Mouse (Mus musculus): ENCODE results near the gene Zfp872. TPM values are rescaled to one million over a fixed set of nuclear protein-coding genes. Genes with fewer than 3 reads are reported as not detected.
"Not testable (repeated sequence)": the region's sequence is repeated elsewhere in the genome, so short reads cannot be mapped to it uniquely, and the experiment has no call there.

Zfp872 gene
- polyA plus RNA-seq (2015; fragmentation: Nextera tagmentation; extraction: Ambion mirVana): 0.13 and 0.52 TPM in 2 replicates

- Histone ChIP-seq H3K4me3 (peak within 1 kb of the TSS; percentile 52), H3K4me2 (peak within 1 kb of the TSS; percentile 82), H3K36me3 (no peaks in the 10 kb centered on the region), H3K9me3 (replicated peaks) (0 out of 2 replicates have a peak, but pooled peaks cover 5% of the 10 kb centered on the region), H3K27ac (no peak within 1 kb of the TSS), H3K9ac (peak within 1 kb of the TSS; percentile 48; the same call in 1 of the 2 replicates), H3K27me3 (no peaks in the 10 kb centered on the region), H3K4me1 (replicated peaks) (no peaks in the 10 kb centered on the region; the same call in 1 of the 2 replicates)
- ATAC-seq (replicated peaks; ENCODE audit: insufficient number of reproducible peaks, insufficient read depth, low FRiP score, low read depth): peak; percentile 73
- WGBS: 12% methylated on average over 43 of the region's 43 CpGs
Measured at GRCm38 (mm10) chr9:22188025-22188611, at the start of gene Zfp872. Zfp872 (plus strand) TSS chr9:22188090.

GRCm38 (mm10) chr9:22138480-22138879 lies 49.4 kb upstream of the Zfp872 start:
- no peaks in the 10 kb centered on the region for H3K4me1 ChIP-seq (replicated peaks)
- no peaks in the 10 kb centered on the region for H3K36me3 ChIP-seq
- ATAC-seq (replicated peaks; ENCODE audit: insufficient number of reproducible peaks, insufficient read depth, low FRiP score, low read depth): no peak
- H3K27ac ChIP-seq: no peak overlapping the region
- H3K4me2 ChIP-seq: no peak overlapping the region
- no peak overlapping the region for H3K9ac ChIP-seq
- H3K27me3 ChIP-seq: no peaks in the 10 kb centered on the region
- WGBS: 33% methylated on average over 2 of the region's 2 CpGs
- no peak overlapping the region for H3K4me3 ChIP-seq
- H3K9me3 ChIP-seq (replicated peaks): no peaks in the 10 kb centered on the region

GRCm38 (mm10) chr9:22139746-22140145 lies 48.1 kb upstream of the Zfp872 start:
- Histone ChIP-seq H3K4me3 (no peak overlapping the region), H3K27me3 (no peaks in the 10 kb centered on the region), H3K9me3 (replicated peaks) (no peaks in the 10 kb centered on the region), H3K27ac (no peak overlapping the region), H3K4me1 (replicated peaks) (no peaks in the 10 kb centered on the region), H3K9ac (no peak overlapping the region), H3K36me3 (no peaks in the 10 kb centered on the region), H3K4me2 (no peak overlapping the region)
- WGBS: 79% methylated on average over 5 of the region's 5 CpGs
- no peak for ATAC-seq (replicated peaks; ENCODE audit: insufficient number of reproducible peaks, insufficient read depth, low FRiP score, low read depth)

- H3K4me1 ChIP-seq (replicated peaks): no peaks in the 10 kb centered on the region
- H3K36me3 ChIP-seq: no peaks in the 10 kb centered on the region
- ATAC-seq (replicated peaks; ENCODE audit: insufficient number of reproducible peaks, insufficient read depth, low FRiP score, low read depth): no peak; the same call in 1 of the 2 replicates
- H3K9ac ChIP-seq: no peak overlapping the region
- H3K27ac ChIP-seq: no peak overlapping the region
- H3K27me3 ChIP-seq: no peaks in the 10 kb centered on the region
- no peak overlapping the region for H3K4me2 ChIP-seq
- 48% methylated on average over 17 of the region's 17 CpGs for WGBS
- no peak overlapping the region for H3K4me3 ChIP-seq
- no peaks in the 10 kb centered on the region for H3K9me3 ChIP-seq (replicated peaks)
Measured at GRCm38 (mm10) chr9:22143108-22144037, 44.5 kb upstream of the Zfp872 start.

GRCm38 (mm10) chr9:22144304-22144965 lies 43.5 kb upstream of the Zfp872 start:
- H3K4me1 ChIP-seq (replicated peaks): no peaks in the 10 kb centered on the region
- H3K36me3 ChIP-seq: no peaks in the 10 kb centered on the region
- no peak overlapping the region for H3K9ac ChIP-seq
- H3K4me2 ChIP-seq: no peak overlapping the region
- ATAC-seq (replicated peaks; ENCODE audit: insufficient number of reproducible peaks, insufficient read depth, low FRiP score, low read depth): no peak
- H3K4me3 ChIP-seq: no peak overlapping the region
- H3K9me3 ChIP-seq (replicated peaks): no peaks in the 10 kb centered on the region
- H3K27ac ChIP-seq: no peak overlapping the region
- H3K27me3 ChIP-seq: no peaks in the 10 kb centered on the region
- WGBS: 75% methylated on average over 8 of the region's 8 CpGs

- no peak overlapping the region for H3K4me3 ChIP-seq
- H3K4me2 ChIP-seq: no peak overlapping the region
- 62% methylated on average over 20 of the region's 20 CpGs for WGBS
- H3K9ac ChIP-seq: no peak overlapping the region
- no peaks in the 10 kb centered on the region for H3K9me3 ChIP-seq (replicated peaks)
- no peaks in the 10 kb centered on the region for H3K4me1 ChIP-seq (replicated peaks)
- no peak for ATAC-seq (replicated peaks; ENCODE audit: insufficient number of reproducible peaks, insufficient read depth, low FRiP score, low read depth)
- H3K27me3 ChIP-seq: no peaks in the 10 kb centered on the region
- no peaks in the 10 kb centered on the region for H3K36me3 ChIP-seq
- H3K27ac ChIP-seq: no peak overlapping the region
Measured at GRCm38 (mm10) chr9:22149426-22150248, 38.3 kb upstream of the Zfp872 start.

GRCm38 (mm10) chr9:22150249-22150693 lies 37.6 kb upstream of the Zfp872 start:
- not testable (repeated sequence) for H3K27me3 ChIP-seq; H3K4me2 ChIP-seq; H3K9ac ChIP-seq; H3K4me3 ChIP-seq; ATAC-seq (replicated peaks; ENCODE audit: insufficient number of reproducible peaks, insufficient read depth, low FRiP score, low read depth); H3K4me1 ChIP-seq (replicated peaks); H3K9me3 ChIP-seq (replicated peaks); H3K27ac ChIP-seq; H3K36me3 ChIP-seq
- WGBS: 74% methylated on average over 7 of the region's 7 CpGs

GRCm38 (mm10) chr9:22150946-22151345 lies 36.9 kb upstream of the Zfp872 start:
- 75% methylated on average over 2 of the region's 2 CpGs for WGBS
- Histone ChIP-seq H3K4me2 (no peak overlapping the region), H3K9me3 (replicated peaks) (no peaks in the 10 kb centered on the region), H3K4me3 (no peak overlapping the region), H3K27me3 (no peaks in the 10 kb centered on the region), H3K9ac (no peak overlapping the region), H3K4me1 (replicated peaks) (peaks cover 2% of the 10 kb centered on the region; the same call in 1 of the 2 replicates), H3K36me3 (no peaks in the 10 kb centered on the region), H3K27ac (no peak overlapping the region)
- ATAC-seq (replicated peaks; ENCODE audit: insufficient number of reproducible peaks, insufficient read depth, low FRiP score, low read depth): no peak

- Histone ChIP-seq H3K27me3 (no peaks in the 10 kb centered on the region), H3K4me1 (replicated peaks) (peaks cover 16% of the 10 kb centered on the region), H3K4me2 (no peak overlapping the region), H3K9ac (no peak overlapping the region), H3K9me3 (replicated peaks) (no peaks in the 10 kb centered on the region), H3K4me3 (no peak overlapping the region), H3K27ac (no peak overlapping the region), H3K36me3 (no peaks in the 10 kb centered on the region)
- 85% methylated on average over 3 of the region's 3 CpGs for WGBS
- no peak for ATAC-seq (replicated peaks; ENCODE audit: insufficient number of reproducible peaks, insufficient read depth, low FRiP score, low read depth)
Measured at GRCm38 (mm10) chr9:22153810-22154209, 34.1 kb upstream of the Zfp872 start.

GRCm38 (mm10) chr9:22155614-22156013 lies 32.3 kb upstream of the Zfp872 start:
- no peak overlapping the region for H3K9ac ChIP-seq

More at GRCm38 (mm10) chr9:22155614-22156013, 32.3 kb upstream of the Zfp872 start:
- H3K27me3 ChIP-seq: no peaks in the 10 kb centered on the region
- H3K27ac ChIP-seq: no peak overlapping the region
- no peaks in the 10 kb centered on the region for H3K36me3 ChIP-seq
- no peak for ATAC-seq (replicated peaks; ENCODE audit: insufficient number of reproducible peaks, insufficient read depth, low FRiP score, low read depth)
- no peaks in the 10 kb centered on the region for H3K9me3 ChIP-seq (replicated peaks)
- H3K4me1 ChIP-seq (replicated peaks): peaks cover 16% of the 10 kb centered on the region
- H3K4me3 ChIP-seq: peak overlapping the region; percentile 3; the same call in 1 of the 2 replicates
- H3K4me2 ChIP-seq: peak overlapping the region; percentile 58
- WGBS: 14% methylated on average over 10 of the region's 10 CpGs

Measured in heart, embryonic 15.5 days (tissue).